Mouse (Mus musculus): ENCODE measurements around the gene Ftcd.

Ftcd gene

DNA sequence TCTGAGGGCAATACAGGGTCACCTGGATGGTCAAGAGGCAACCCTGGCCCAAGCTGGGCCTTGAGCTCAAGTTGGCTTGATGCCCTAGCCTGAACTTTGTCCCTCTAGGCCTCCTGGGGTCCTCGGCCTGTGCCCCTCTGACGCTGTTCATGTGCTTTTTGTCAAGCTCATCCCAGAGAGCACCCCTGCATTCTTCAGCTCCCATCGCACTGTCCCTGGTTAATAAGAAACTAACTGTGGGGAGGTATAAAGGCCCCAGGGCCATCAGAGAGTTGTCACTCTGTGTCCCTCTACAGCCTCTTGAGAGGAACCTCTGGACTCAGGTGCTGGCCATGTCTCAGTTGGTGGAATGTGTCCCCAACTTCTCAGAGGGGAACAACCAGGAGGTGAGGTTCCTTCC is at the start of gene Ftcd:
TSS of gene Ftcd (plus strand) at position 275 of the 400 bp plus-strand sequence.
- no peak for DNase-seq (ENCODE audit: low spot score in 2 of 2)

GRCm38 (mm10) chr10:76530922-76531321 is 44.5 kb upstream of the Ftcd start:
- peak in 1 of 2 experiments; percentile 58 for DNase-seq (ENCODE audit: low spot score in 2 of 2)

- DNase-seq (ENCODE audit: low spot score in 2 of 2) = peak; percentile 95
Observed at GRCm38 (mm10) chr10:76531375-76531774, 44.1 kb upstream of the Ftcd start, which contains the start of gene Lss. TSS of gene Lss (plus strand) at chr10:76531588.

DNA sequence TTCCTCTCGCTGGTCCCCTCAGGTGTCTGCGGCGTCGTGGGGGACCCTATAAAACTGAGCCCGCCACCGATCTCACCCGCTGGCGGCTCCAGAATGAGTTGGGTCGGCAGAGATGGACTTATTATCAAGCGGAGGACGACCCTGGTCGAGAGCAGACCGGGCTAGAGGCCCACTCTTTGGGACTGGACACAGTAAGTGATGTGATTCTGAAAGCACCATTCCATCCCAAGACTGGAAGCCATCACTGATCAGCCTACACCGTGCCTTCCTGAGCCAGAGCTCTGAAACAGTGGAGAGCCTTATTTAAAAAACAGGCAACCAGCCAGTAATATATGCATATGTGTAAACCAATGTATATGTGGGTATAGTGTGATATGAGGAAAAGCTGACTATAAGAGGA is 43.6 kb upstream of the Ftcd start:
- no peak for DNase-seq (ENCODE audit: low spot score in 2 of 2)

- DNase-seq (ENCODE audit: low spot score in 2 of 2) = peak in 1 of 2 experiments; percentile 56
Observed at GRCm38 (mm10) chr10:76535526-76535925, 39.9 kb upstream of the Ftcd start.

GRCm38 (mm10) chr10:76537619-76538018 is 37.8 kb upstream of the Ftcd start:
- DNase-seq (ENCODE audit: low spot score in 2 of 2) = peak in 1 of 2 experiments; percentile 45

GRCm38 (mm10) chr10:76541336-76542085 is 33.9 kb upstream of the Ftcd start:
- peak in 1 of 2 experiments; percentile 54 for DNase-seq (ENCODE audit: low spot score in 2 of 2)

- DNase-seq (ENCODE audit: low spot score in 2 of 2) = peak in 1 of 2 experiments; percentile 50
Observed at GRCm38 (mm10) chr10:76542636-76543375, 32.6 kb upstream of the Ftcd start.

- DNase-seq (ENCODE audit: low spot score in 2 of 2) = no peak
Observed at GRCm38 (mm10) chr10:76546566-76546965, 28.9 kb upstream of the Ftcd start.

DNA sequence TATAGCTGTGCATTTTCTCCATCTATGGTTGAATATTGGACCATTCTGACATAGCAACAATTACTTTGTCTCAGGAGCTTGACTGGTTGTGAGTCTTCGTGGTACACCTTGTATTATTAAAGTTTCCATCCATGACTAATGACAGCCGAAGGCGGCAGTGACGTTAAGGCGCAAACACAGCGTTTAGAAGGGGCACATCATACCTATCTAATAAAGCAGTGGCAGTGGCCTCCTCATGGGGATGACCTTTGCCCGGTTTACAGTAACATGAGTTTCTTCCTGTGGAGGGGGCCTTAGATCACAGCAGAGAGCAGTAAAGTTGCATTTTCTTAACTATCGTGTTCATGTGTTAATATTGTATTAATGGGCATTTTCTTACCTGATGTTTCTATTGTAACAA is 27.2 kb upstream of the Ftcd start:
- no peak for DNase-seq (ENCODE audit: low spot score in 2 of 2)

- DNase-seq (ENCODE audit: low spot score in 2 of 2) = no peak
Observed at GRCm38 (mm10) chr10:76550458-76550857, 25.0 kb upstream of the Ftcd start.

GRCm38 (mm10) chr10:76551556-76551955 is 23.9 kb upstream of the Ftcd start:
- no peak for DNase-seq (ENCODE audit: low spot score in 2 of 2)

GRCm38 (mm10) chr10:76554061-76554460 is 21.4 kb upstream of the Ftcd start:
- DNase-seq (ENCODE audit: low spot score in 2 of 2) = no peak

GRCm38 (mm10) chr10:76561972-76562371 is 13.5 kb upstream of the Ftcd start, which contains the start of gene Spatc1l:
TSS of gene Spatc1l (plus strand) at chr10:76562272.
- no peak for DNase-seq (ENCODE audit: low spot score in 2 of 2)

- DNase-seq (ENCODE audit: low spot score in 2 of 2) = no peak
Observed at GRCm38 (mm10) chr10:76569996-76570685, 5.3 kb upstream of the Ftcd start.

DNA sequence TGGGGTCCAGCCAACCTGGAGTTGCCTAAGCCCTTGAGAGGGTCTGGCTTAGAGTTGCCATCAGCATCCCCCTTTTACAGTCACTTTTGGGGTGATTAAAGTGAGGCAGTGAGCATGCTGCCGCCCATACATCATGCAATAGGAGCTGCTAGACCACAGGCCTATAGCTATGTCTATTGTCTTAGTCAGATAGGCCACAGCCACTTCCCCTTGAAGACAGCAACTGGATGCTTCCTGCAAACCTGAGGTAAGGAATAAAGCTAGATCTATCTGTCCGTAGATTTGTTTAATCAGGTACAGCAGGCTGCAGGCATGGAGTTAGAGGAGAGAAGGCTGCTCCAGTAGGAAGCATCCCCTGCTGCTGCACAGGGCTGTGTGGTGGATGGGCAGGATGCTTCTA is 4.4 kb upstream of the Ftcd start:
- no peak for DNase-seq (ENCODE audit: low spot score in 2 of 2)

GRCm38 (mm10) chr10:76572151-76572550 is 3.3 kb upstream of the Ftcd start:
- DNase-seq (ENCODE audit: low spot score in 2 of 2) = no peak

DNA sequence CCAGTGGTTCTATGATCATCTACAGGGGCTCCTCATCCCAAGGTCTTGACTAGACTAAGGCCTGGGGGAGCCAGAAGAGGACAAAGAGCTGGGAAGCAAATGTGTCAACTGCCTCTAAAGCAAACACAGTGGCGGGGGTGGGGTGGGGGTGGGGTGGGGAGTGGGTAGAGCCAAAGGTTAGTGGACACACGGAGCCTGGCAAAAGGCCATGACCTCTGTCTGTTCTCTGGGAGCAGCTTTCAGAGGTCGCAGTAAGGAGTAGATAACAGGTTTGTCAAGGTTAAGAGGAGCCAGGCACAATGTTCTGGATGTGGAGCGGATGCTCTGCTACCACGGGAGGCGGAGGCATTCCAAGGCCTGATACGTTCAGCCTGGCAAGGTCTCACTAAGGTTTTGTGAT is 1.5 kb downstream of the Ftcd start:
- no peak for DNase-seq (ENCODE audit: low spot score in 2 of 2)

DNA sequence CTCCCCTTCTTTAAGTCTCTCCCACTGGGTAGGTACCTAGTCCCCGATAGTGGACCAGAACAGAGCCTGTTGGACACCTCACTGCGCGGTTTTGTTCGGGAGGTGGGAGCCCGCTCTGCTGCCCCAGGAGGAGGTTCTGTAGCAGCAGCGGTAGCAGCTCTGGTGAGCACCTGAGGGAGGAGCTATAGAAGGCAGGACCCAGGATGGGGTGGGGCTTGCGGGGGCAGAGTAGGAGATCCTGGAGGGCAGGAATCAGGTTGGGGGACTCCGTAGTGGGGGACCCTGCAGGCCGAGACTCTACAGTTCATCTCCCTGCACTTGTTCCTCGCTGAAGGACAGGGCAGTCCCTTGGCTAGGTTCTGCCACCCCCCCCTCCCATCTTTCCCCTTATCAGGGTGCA is 8.7 kb downstream of the Ftcd start:
- DNase-seq (ENCODE audit: low spot score in 2 of 2) = no peak

DNA sequence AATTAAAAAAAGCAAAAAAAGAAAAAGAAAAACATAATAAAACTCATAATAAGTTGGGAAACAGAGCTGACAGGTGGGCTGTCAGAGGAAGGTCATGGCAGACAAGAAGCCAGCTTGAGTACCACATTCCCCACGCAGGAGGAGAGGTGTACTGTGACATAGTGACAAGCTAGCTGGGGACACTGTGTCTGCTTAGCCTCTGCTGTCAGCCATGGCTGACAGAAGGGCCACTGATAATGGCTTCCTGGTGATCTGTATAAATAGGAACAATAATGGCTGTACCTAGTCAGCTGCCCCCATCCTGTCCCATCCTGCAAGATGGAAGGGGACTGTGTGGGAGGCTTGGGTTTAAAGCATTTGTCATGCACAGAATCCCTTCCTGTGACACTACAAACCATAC is 10.7 kb downstream of the Ftcd start:
- no peak for DNase-seq (ENCODE audit: low spot score in 2 of 2)

DNA sequence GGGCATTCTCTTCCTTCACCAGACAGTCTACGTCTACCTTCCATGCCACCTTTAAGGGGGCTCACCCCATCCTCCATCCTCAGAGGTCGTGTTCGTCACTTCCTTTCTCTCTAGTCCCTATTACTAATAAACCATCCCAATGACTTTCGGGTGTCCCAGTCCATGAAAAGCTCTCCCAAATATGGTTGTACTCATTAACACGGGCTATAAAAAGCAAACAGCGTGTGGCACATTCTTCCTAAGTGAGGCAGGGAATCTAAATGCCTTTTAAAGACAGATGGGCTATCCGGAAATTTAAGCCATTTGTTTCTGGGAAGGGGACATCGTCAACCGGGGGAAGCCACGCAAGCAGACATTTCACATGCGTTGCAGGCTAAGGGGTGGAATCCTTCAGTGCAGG is 14.7 kb downstream of the Ftcd start:
- no peak for DNase-seq (ENCODE audit: low spot score in 2 of 2)

DNA sequence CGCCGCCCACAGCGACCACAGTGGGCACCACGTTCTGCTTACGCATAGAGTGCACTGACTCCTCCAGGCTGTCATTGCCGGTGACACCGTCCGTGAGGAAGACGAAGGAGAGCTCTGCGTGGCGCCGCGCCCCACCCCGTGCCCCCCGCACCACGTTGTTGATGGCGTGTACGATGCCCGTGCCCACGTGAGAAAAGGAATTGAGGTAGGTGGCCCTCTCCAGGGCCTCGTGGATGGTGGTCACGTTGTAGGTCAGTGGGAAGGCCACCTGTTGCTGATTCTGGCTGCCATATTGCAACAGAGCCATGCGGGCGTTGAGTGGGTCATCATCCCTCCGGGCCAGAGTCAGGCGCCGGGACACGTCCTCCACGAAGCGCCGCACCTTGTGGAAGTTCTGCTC is 20.9 kb downstream of the Ftcd start:
- no peak for DNase-seq (ENCODE audit: low spot score in 2 of 2)

Data from urinary bladder, postnatal 4 days (tissue).